Mouse (Mus musculus) heart, postnatal 0 days (tissue): Measurements from ENCODE around the gene Tmem213. TPM values are rescaled to one million over a fixed set of nuclear protein-coding genes. Genes with fewer than 3 reads are reported as not detected.

Experiments used
- ATAC-seq: fragments of 200-750 bp; cut with Nextera tagmentation; 2 replicates; pipeline ENCODE4 v1.8.0; 2017; ENCODE audit warnings: low read depth, moderate number of reproducible peaks, moderate library complexity; ENCODE audit not compliant: insufficient read depth
- DNase-seq: peaks from one replicate; pipeline ENCODE4 v3.0.0-alpha.2; 2016; ENCODE audit warnings: low spot score
- H3K27ac ChIP-seq: fragments of 300-500 bp; sonication (generic); 2 replicates; pipeline ENCODE4 v1.5.1; 2014; ENCODE audit warnings: low read depth, mild to moderate bottlenecking
- H3K27me3 ChIP-seq: fragments of 300-500 bp; sonication (generic); 2 replicates; pipeline ENCODE4 v1.6.1; 2014; ENCODE audit warnings: low read length, mixed read lengths; ENCODE audit not compliant: control insufficient read depth, insufficient read depth
- H3K36me3 ChIP-seq: fragments of 300-500 bp; sonication (generic); replicated peaks from 2 replicates; pipeline ENCODE4 v1.6.1; 2014; ENCODE audit warnings: low read length, mixed read lengths; ENCODE audit not compliant: control insufficient read depth, insufficient read depth
- H3K4me1 ChIP-seq: fragments of 300-500 bp; sonication (generic); 2 replicates; pipeline ENCODE4 v1.6.1; 2014; ENCODE audit warnings: antibody characterized with exemption; ENCODE audit not compliant: control insufficient read depth, insufficient read depth
- H3K4me2 ChIP-seq: fragments of 300-500 bp; sonication (generic); 2 replicates; pipeline ENCODE4 v1.6.1; 2014; ENCODE audit warnings: low read depth, mild to moderate bottlenecking, low read length, moderate library complexity
- H3K4me3 ChIP-seq: fragments of 300-500 bp; sonication (generic); 2 replicates; pipeline ENCODE4 v1.5.1; 2014; ENCODE audit warnings: low read depth, low read length
- H3K9ac ChIP-seq: fragments of 300-500 bp; sonication (generic); replicated peaks from 2 replicates; pipeline ENCODE4 v1.6.1; 2014; ENCODE audit warnings: low read depth, low read length, mixed read lengths
- H3K9me3 ChIP-seq: fragments of 300-500 bp; sonication (generic); replicated peaks from 2 replicates; pipeline ENCODE4 v1.6.1; 2016; ENCODE audit warnings: low read length; ENCODE audit not compliant: control insufficient read depth
- CTCF ChIP-seq: IDR thresholded peaks from 2 replicates; pipeline ENCODE4 v1.5.1; 2016; ENCODE audit warnings: antibody characterized with exemption, control low read depth, low read depth
- EP300 ChIP-seq: IDR thresholded peaks from 2 replicates; pipeline ENCODE4 v1.6.1; 2016; ENCODE audit warnings: antibody characterized with exemption, low read depth
- WGBS: fragments of 180-500 bp; shearing (Covaris S2); extraction: QIAGEN DNeasy Blood & Tissue Kit; methylation state at CpG from one replicate; pipeline ENCODE4 v1.1.7; 2014; 5-methylcytosine and 5-hydroxymethylcytosine counted together
- polyA plus RNA-seq: library from polyadenylated mRNA; unstranded; fragments of >200 nt; fragmentation: Nextera tagmentation; extraction: Ambion mirVana; gene quantifications from 2 replicates; pipeline ENCODE4 v1.2.1, GENCODE M21; 2015
- total RNA-seq: library from RNA; depleted of rRNA; stranded (reverse); fragments of >200 nt; gene quantifications from 2 replicates; pipeline ENCODE4 v1.2.3, GENCODE M21; 2014; ENCODE audit warnings: low replicate concordance; rRNA removed

Tmem213 gene
- total RNA-seq (not detected in 2 replicates), polyA plus RNA-seq (not detected in 2 replicates)

DNA sequence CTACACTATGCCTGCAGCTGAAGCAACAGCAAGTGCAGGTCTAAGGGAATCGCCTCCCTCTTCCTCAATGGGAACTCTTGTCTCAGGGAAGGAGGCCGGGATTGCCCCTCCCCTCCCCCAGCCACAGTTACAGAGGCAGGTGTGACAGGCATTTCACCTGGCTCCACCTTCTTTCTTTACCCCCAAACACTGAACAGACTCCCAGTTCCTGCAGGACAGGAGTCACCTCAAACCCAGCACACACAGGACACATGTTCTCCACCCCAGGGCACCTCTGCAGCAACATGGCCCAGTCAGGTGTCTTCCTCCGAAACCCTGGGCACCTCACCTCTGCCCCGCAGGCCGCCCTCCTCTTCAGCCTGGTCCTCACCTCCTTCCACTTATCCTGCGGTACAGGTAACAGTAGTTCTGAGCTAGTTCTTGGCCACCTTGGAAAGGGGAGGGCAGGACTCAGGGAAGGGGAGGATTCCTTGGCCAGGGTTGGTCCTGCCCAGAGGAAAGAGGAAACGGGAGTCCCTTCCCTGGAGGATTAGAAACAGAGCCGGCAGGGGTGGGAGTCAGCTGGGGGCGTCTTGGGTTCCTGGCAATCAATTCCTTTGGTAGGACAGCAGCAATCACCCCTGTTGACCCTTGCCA, at the start of gene Tmem213:
Gene Tmem213 (plus strand): TSS at position 96 of the 636 bp plus-strand sequence.
- Histone ChIP-seq H3K36me3 (no peaks in the 10 kb centered on the region), H3K4me2 (peak within 1 kb of the TSS; percentile 11; the same call in 1 of the 2 replicates), H3K4me3 (no peak within 1 kb of the TSS), H3K4me1 (0 out of 2 replicates have a peak, but pooled peaks cover 5% of the 10 kb centered on the region), H3K9ac (no peak within 1 kb of the TSS), H3K9me3 (no peaks in the 10 kb centered on the region), H3K27ac (no peak within 1 kb of the TSS), H3K27me3 (no peaks in the 10 kb centered on the region)
- WGBS = 38% methylated on average over 9 of the region's 9 CpGs
- ATAC-seq (no peak), DNase-seq (no peak)
- TF ChIP-seq EP300 = no peak
- TF ChIP-seq CTCF = no peak

DNA sequence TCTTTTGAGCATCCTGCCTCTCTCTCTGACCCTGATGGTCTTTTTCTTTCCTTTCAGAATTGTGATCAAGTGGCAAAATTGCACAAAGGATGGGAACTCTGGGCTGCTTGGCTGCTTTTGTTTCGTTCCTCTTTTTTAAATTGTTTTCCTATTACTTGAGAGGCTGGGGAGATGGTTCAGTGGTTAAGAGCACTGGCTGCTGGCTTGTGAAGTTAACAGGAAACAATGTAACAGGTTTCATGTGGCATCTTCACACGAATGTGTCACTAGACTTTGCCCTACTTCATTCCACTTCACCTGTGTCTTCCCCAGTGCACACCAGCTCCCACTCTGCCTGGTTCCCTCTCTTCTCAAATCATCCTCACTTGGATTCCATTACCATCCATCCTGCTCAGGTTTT, 44.4 kb upstream of the Tmem213 start:
- no peak for DNase-seq
- H3K27ac ChIP-seq = no peak overlapping the region
- no peak for ATAC-seq
- 65% methylated on average over 2 of the region's 2 CpGs for WGBS
- no peak overlapping the region for H3K9ac ChIP-seq
- TF ChIP-seq CTCF (no peak), EP300 (no peak)
- no peaks in the 10 kb centered on the region for H3K36me3 ChIP-seq
- H3K27me3 ChIP-seq = no peaks in the 10 kb centered on the region
- no peaks in the 10 kb centered on the region for H3K4me1 ChIP-seq
- H3K9me3 ChIP-seq = peaks cover 11% of the 10 kb centered on the region; the same call in 1 of the 2 replicates
- no peak overlapping the region for H3K4me3 ChIP-seq
- H3K4me2 ChIP-seq = no peak overlapping the region

DNA sequence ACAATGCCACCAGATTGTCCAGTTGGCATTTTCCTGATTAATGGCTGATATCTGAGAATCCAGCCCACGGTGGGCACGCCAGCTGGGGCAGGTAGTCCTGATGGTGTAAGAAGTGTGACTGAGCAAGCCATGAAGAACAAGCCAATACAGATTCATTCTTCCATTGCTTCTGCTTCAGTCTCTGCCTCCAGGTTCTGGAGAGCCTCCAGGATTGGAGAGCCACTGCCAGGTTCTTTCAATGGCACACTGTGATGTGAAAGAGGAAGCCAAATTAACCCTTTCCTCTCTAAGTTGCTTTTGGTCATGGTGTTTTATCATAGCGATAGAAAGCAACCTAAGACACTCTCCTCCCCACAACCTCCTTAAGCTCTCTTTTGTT, 43.9 kb upstream of the Tmem213 start:
- no peak for DNase-seq
- TF ChIP-seq EP300 (no peak), CTCF (no peak)
- no peaks in the 10 kb centered on the region for H3K27me3 ChIP-seq

DNA sequence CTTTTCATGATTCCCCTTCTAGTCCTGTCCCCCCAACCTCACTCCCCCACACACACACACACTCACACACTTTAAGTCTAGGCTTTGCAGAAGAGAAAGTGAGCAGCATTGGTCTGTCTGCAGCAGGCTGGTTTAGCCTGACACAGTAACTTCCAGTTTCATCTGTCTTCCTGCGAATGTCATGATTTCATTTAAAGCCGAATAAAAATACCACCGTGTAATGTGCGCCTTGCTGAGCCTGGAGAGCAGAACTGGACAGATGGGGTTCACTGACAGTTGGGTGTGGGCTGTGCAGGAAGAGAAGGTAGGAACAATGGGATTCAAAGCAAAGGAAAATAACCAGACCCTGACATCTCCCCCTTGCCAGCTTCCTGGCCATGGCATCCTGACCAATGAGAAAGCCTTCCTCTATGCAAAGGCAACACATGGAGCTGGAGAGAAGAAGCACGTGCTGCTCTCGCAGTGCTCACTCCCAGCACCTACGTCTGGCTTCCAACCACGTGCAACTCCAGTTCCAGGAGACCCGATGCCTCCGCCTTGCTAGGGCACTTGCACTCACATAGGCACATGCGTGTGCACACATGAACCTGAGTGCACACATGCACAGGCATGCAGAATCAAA, 43.4 kb upstream of the Tmem213 start:
- 55% methylated on average over 11 of the region's 11 CpGs for WGBS
- no peaks in the 10 kb centered on the region for H3K27me3 ChIP-seq
- H3K4me3 ChIP-seq = no peak overlapping the region
- no peak overlapping the region for H3K9ac ChIP-seq
- DNase-seq = no peak
- ATAC-seq = no peak
- no peak for TF ChIP-seq CTCF
- no peak for TF ChIP-seq EP300
- no peaks in the 10 kb centered on the region for H3K36me3 ChIP-seq
- peaks cover 11% of the 10 kb centered on the region; the same call in 1 of the 2 replicates for H3K9me3 ChIP-seq
- H3K4me1 ChIP-seq = no peaks in the 10 kb centered on the region
- no peak overlapping the region for H3K4me2 ChIP-seq
- H3K27ac ChIP-seq = no peak overlapping the region

More for the DNA sequence above, 43.9 kb upstream of the Tmem213 start:
- ATAC-seq = no peak
- no peaks in the 10 kb centered on the region for H3K36me3 ChIP-seq
- WGBS = 69% methylated on average over 3 of the region's 3 CpGs
- H3K4me1 ChIP-seq = no peaks in the 10 kb centered on the region
- peaks cover 11% of the 10 kb centered on the region; the same call in 1 of the 2 replicates for H3K9me3 ChIP-seq
- H3K4me2 ChIP-seq = no peak overlapping the region
- H3K9ac ChIP-seq = no peak overlapping the region
- no peak overlapping the region for H3K27ac ChIP-seq
- H3K4me3 ChIP-seq = no peak overlapping the region

DNA sequence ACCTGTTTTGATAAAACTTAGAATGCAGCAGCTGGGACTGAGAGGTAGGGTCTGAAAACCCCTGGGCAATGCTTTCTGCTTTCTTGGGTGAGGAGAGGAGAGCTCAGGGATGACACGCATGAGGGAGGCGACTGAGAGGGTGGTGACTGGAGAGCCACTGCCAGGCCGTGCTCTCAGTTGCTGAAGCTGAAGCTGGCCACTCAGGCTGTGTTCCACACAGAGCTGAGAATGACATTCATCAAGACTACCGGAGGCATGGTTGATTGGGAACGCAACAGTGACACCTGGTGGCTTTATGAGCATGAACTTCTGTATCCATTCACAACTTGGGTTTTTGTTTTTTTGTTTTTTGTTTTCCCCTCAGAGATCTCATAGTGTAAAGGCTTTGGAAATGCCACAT, 42.8 kb upstream of the Tmem213 start:
- Histone ChIP-seq H3K4me1 (no peaks in the 10 kb centered on the region), H3K4me3 (no peak overlapping the region), H3K4me2 (no peak overlapping the region), H3K9me3 (peaks cover 11% of the 10 kb centered on the region; the same call in 1 of the 2 replicates), H3K27me3 (no peaks in the 10 kb centered on the region), H3K9ac (no peak overlapping the region), H3K27ac (no peak overlapping the region), H3K36me3 (no peaks in the 10 kb centered on the region)
- TF ChIP-seq EP300 (no peak), CTCF (peak; percentile 86)
- 2% methylated on average over 5 of the region's 5 CpGs for WGBS
- ATAC-seq (peak; percentile 72; the same call in 1 of the 2 replicates), DNase-seq (peak; percentile 80)
